Mouse (Mus musculus) olfactory bulb, adult 2 months (tissue): Measurements from ENCODE around the gene Qk.

ENCODE experiments used
- CTCF ChIP-seq: fragments of 200-500 bp; IDR thresholded peaks from 2 replicates; pipeline ENCODE4 v1.5.1; 2012; ENCODE audit warnings: low read depth, mild to moderate bottlenecking, low read length, moderate library complexity; ENCODE audit not compliant: insufficient read depth
- POLR2A ChIP-seq: fragments of 200-500 bp; IDR thresholded peaks from 2 replicates; pipeline ENCODE4 v1.6.1; 2012; ENCODE audit warnings: mild to moderate bottlenecking, low read depth, low read length, moderate library complexity; ENCODE audit not compliant: insufficient read depth

DNA sequence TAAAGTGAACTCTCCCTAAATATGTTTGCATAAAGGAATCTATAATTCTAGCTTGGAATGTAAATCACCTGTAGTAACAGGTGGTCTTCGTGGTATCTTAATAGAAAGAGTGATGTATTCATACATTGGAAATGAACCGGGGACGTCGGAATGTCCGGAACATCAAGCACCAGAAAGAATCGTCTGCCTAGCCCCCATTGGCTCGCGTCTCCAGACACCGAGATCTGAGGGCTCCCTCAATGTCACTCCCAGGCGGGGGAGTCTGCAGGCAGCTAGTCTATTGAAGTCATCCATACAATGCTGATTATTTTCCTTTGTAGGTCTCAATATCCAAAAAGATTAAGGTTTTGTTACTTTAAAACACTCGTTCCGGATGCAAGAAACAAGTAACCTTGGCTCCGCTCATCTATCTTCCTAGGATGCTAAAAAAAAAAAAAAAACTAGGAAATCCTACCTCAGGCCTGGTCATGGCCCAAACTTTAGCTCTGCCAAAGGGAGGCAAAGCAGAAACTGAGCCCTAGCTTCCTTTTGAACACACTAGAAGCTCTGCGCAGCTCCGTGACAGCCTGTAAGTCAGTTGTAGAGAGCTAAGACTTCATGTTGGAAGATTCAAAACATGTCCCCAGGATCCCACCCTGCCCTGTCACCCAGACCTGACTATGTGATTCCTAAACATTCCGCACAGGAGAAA, 16.3 kb upstream of the Qk start:
- no peak for TF ChIP-seq CTCF
- no peak for TF ChIP-seq POLR2A
